Mouse (Mus musculus) G1E (cell line): Measurements from ENCODE around the gene Myf6. TPM values are rescaled to one million over a fixed set of nuclear protein-coding genes. Genes with fewer than 3 reads are reported as not detected.

Experiments used
- ATAC-seq: 2 replicates; pipeline ENCODE4 v1.8.0; 2016; ENCODE audit warnings: mild to moderate bottlenecking; ENCODE audit not compliant: insufficient number of reproducible peaks, poor library complexity, low FRiP score, severe bottlenecking; ENCODE audit errors: extremely low read depth
- DNase-seq: peaks from one replicate; pipeline ENCODE4 v3.0.0; 2012; ENCODE audit warnings: low spot score
- H3K27me3 ChIP-seq: 2 replicates; pipeline ENCODE4 v1.6.1; 2012; ENCODE audit warnings: mild to moderate bottlenecking, low read length, inconsistent platforms; ENCODE audit not compliant: insufficient read depth
- H3K36me3 ChIP-seq: replicated peaks from 2 replicates; pipeline ENCODE3; 2012; ENCODE audit warnings: mild to moderate bottlenecking, inconsistent platforms
- H3K4me1 ChIP-seq: 2 replicates; pipeline ENCODE4 v1.6.1; 2012; ENCODE audit warnings: low read depth, low read length, inconsistent platforms, mixed read lengths; ENCODE audit not compliant: insufficient read depth
- H3K4me3 ChIP-seq: 2 replicates; pipeline ENCODE4 v1.5.1; 2012; ENCODE audit warnings: low read depth, mild to moderate bottlenecking, inconsistent platforms, low read length, moderate library complexity, mixed read lengths
- H3K9me3 ChIP-seq: replicated peaks from 2 replicates; pipeline ENCODE4 v1.6.1; 2012; ENCODE audit warnings: inconsistent platforms
- CTCF ChIP-seq: IDR thresholded peaks from 2 replicates; pipeline ENCODE4 v1.5.1; 2012; ENCODE audit warnings: low read depth, low read length, inconsistent platforms, mixed read lengths
- GATA1 ChIP-seq: IDR thresholded peaks from 2 replicates; pipeline ENCODE4 v1.6.1; 2012; ENCODE audit warnings: borderline replicate concordance, low read length, inconsistent platforms, mixed read lengths
- GATA2 ChIP-seq: IDR thresholded peaks from 2 replicates; pipeline ENCODE4 v1.6.1; 2012; ENCODE audit warnings: low read depth, low read length, inconsistent platforms, borderline replicate concordance
- POLR2AphosphoS5 ChIP-seq: IDR thresholded peaks from 2 replicates; pipeline ENCODE4 v1.6.1; 2012; ENCODE audit warnings: low read depth, low read length, inconsistent platforms; ENCODE audit not compliant: insufficient replicate concordance
- TAL1 ChIP-seq: conservative IDR thresholded peaks from 2 replicates; pipeline ENCODE4 v1.6.1; 2012; ENCODE audit warnings: low read depth, low read length, inconsistent platforms, mixed read lengths
- polyA plus RNA-seq: library from polyadenylated mRNA; stranded (reverse); fragments of >175 nt; gene quantifications from 2 replicates; pipeline ENCODE4 v1.2.3, GENCODE M21; 2012
- total RNA-seq, 2 experiments: library from RNA; stranded (forward) in 1 of 2; stranded (reverse) in 1 of 2; fragments of 200-1000 nt in 1 of 2; fragments of >200 nt in 1 of 2; fragmentation: Nextera tagmentation in 1 of 2; gene quantifications; 2 replicates each; pipeline ENCODE4 v1.2.3; 2014 to 2017

Myf6 gene
- total RNA-seq (2014; fragmentation: Nextera tagmentation) (not detected in 2 replicates), total RNA-seq (2017) (not detected in 2 replicates), polyA plus RNA-seq (not detected in 2 replicates)

DNA sequence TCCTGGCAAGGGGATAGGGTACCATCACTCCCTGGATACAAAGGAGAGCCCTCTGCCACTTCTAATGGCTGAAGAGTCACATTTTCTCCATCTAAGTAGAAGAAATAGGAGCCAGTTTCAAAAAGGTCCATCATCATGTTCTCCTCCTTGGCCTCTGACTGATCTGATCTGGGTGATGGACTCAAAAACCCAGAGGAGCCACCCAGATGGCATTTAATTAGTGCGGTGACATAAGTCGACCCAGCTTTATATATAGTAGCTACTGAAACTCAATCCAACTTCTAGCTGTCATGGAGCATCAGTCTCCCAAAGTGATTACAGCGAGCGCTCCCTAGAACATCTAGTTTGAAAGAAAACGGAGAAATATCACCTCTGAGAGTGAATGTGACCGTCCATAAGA lies at the start of gene Myf6:
TSS of gene Myf6 (minus strand) at position 170 of the 400 bp plus-strand sequence.
- DNase-seq (no peak), ATAC-seq (no peak)
- Histone ChIP-seq H3K9me3 (peaks cover 22% of the 10 kb centered on the region), H3K4me3 (no peak within 1 kb of the TSS), H3K4me1 (no peaks in the 10 kb centered on the region), H3K27me3 (no peaks in the 10 kb centered on the region), H3K36me3 (no peaks in the 10 kb centered on the region)
- TF ChIP-seq TAL1 (no peak), GATA2 (no peak), POLR2AphosphoS5 (no peak), GATA1 (no peak), CTCF (no peak)

DNA sequence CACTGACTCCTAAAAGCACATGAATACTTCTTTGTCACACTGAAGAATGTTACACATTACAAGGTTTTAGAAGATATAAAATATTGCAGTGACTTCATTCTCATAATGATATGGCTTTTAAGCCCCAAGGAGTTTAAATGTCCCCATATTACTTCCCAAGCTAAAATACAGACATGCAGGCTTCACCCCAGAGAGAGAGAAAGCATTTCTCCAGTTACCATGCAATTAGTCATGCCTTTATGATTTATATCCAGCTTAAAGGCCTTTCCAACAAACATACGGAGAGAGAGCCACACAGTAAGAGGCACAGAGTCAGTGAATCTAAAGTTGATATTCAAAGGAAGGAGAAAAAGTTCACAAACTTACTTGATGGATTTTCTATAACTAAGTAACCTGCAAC lies 48.5 kb upstream of the Myf6 start:
- Histone ChIP-seq H3K4me3 (no peak overlapping the region), H3K27me3 (no peaks in the 10 kb centered on the region), H3K36me3 (no peaks in the 10 kb centered on the region), H3K4me1 (no peaks in the 10 kb centered on the region), H3K9me3 (peaks cover 6% of the 10 kb centered on the region)
- ATAC-seq (no peak), DNase-seq (no peak)
- TF ChIP-seq GATA2: no peak
- TF ChIP-seq TAL1: no peak
- TF ChIP-seq CTCF: no peak
- TF ChIP-seq GATA1: no peak
- no peak for TF ChIP-seq POLR2AphosphoS5

DNA sequence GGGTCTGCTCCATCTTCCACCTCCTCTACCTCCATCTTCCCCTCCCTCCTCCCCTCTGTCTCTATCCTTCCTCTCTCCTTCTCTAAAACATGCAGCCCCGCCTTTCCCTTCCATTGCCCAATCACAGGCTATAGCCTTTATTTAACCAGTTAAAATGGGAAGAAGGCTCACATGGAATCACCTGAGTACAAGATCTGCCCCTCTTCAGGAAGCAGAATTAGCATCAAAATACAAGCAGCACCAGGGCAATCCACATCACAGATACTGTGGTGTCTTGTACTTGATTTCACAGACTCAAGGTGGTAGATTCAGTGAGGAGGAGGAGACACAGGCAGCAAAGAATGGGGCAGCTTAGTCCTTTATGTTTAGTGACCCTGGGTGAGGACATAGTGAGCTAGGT lies 34.2 kb upstream of the Myf6 start:
- no peaks in the 10 kb centered on the region for H3K36me3 ChIP-seq
- DNase-seq (no peak), ATAC-seq (no peak)
- H3K4me1 ChIP-seq: no peaks in the 10 kb centered on the region
- no peak overlapping the region for H3K4me3 ChIP-seq
- TF ChIP-seq CTCF: no peak
- no peak for TF ChIP-seq GATA1
- TF ChIP-seq GATA2: no peak
- TF ChIP-seq TAL1: no peak
- no peak for TF ChIP-seq POLR2AphosphoS5
- H3K27me3 ChIP-seq: no peaks in the 10 kb centered on the region
- H3K9me3 ChIP-seq: peaks cover 20% of the 10 kb centered on the region

DNA sequence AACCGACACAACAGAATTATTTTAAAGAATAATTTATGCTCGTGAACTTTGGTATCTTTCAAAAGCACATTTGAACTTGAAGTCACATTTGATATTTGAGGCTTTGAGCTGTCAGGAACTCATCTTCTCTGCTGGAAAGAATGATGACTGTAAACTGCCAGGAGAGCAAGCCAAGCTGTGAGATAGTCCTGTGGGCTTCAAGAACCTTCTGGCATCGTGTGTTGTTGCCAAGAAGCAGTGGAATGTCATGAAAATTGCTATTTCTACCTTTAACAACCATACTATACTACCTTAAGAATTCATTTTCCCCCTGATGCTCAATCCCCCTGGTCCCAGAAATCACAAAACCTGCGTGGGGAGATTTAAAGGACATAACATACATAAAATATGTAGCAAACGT lies 24.7 kb upstream of the Myf6 start:
- H3K27me3 ChIP-seq: no peaks in the 10 kb centered on the region
- no peaks in the 10 kb centered on the region for H3K4me1 ChIP-seq
- H3K4me3 ChIP-seq: no peak overlapping the region
- TF ChIP-seq CTCF (no peak), TAL1 (no peak), GATA1 (no peak), GATA2 (no peak), POLR2AphosphoS5 (no peak)
- ATAC-seq (no peak), DNase-seq (no peak)
- H3K36me3 ChIP-seq: no peaks in the 10 kb centered on the region
- peaks cover 9% of the 10 kb centered on the region for H3K9me3 ChIP-seq

DNA sequence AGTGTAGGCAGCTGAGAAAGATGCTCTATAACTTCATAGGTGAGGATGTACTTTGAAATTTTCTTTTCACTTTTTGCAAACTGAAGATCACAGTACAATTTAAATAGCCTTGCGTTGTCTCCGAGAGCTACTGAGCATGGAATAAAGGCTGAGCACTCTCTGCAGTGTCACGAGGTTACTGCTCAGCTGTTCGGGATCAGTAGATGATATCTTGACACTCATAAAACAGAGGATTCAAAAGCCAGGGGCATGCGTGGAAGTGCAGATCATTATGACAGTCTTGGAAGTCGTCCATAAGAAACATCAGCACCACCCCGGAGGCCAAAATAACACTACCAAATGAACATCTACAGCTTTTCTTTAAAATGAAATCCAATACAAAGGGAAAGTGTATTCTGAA lies 22.1 kb upstream of the Myf6 start:
- no peak for ATAC-seq

DNA sequence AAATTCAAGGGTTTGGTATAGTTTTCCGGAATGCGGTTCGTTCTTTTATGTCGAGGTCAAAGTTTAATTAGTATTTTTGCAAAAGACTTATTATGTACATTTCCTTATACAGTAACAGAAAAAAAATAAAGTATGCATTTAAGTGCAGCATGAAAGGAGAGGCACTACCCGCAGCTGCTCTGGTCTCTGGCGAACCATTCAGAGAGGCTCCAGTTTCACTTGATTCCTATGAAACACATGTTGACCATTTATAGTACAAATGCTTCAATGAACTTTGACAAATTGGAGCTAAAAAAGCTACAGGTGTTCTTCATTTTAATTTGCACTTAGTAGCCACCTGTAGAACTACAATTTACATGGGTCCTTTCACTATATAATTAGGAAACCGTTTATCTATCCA lies 20.2 kb upstream of the Myf6 start:
- Histone ChIP-seq H3K36me3 (no peaks in the 10 kb centered on the region), H3K9me3 (0 out of 2 replicates have a peak, but pooled peaks cover 4% of the 10 kb centered on the region), H3K27me3 (no peaks in the 10 kb centered on the region), H3K4me1 (no peaks in the 10 kb centered on the region), H3K4me3 (no peak overlapping the region)
- no peak for TF ChIP-seq GATA2
- no peak for TF ChIP-seq POLR2AphosphoS5
- ATAC-seq: no peak
- no peak for DNase-seq

More for the DNA sequence above, 22.1 kb upstream of the Myf6 start:
- H3K4me3 ChIP-seq: no peak overlapping the region
- DNase-seq: no peak
- TF ChIP-seq POLR2AphosphoS5 (no peak), TAL1 (no peak), GATA1 (no peak), GATA2 (no peak), CTCF (no peak)
- 0 out of 2 replicates have a peak, but pooled peaks cover 4% of the 10 kb centered on the region for H3K9me3 ChIP-seq
- no peaks in the 10 kb centered on the region for H3K36me3 ChIP-seq
- H3K4me1 ChIP-seq: no peaks in the 10 kb centered on the region
- H3K27me3 ChIP-seq: no peaks in the 10 kb centered on the region

DNA sequence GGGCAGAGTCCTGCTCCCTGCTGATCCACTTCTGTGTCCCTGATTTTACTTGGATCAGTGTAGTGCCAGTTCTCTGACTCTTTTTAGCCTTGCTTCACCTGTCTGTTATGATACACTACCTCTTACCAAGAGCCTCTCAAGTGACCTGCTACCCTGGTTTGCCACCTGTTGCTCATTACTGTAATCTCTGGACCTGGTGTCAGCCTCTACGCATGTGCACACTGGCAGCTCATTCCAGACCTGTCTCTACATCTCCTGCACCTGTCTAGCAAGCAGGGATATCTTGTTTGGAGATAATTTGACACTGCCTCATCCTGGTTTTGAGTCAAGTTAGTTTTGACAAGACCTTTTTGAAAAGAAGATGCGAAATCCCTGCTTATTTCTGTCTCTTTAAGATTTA lies 11.9 kb upstream of the Myf6 start:
- Histone ChIP-seq H3K27me3 (no peaks in the 10 kb centered on the region), H3K4me1 (no peaks in the 10 kb centered on the region), H3K4me3 (no peak overlapping the region), H3K36me3 (no peaks in the 10 kb centered on the region), H3K9me3 (peaks cover 3% of the 10 kb centered on the region)
- no peak for ATAC-seq
- TF ChIP-seq GATA1 (no peak), GATA2 (no peak), CTCF (no peak), TAL1 (no peak), POLR2AphosphoS5 (no peak)
- no peak for DNase-seq
